Mouse (Mus musculus) adrenal gland, postnatal 10 days (tissue): Measurements from ENCODE around the gene Trpv5. TPM values are rescaled to one million over a fixed set of nuclear protein-coding genes. Genes with fewer than 3 reads are reported as not detected.

Source experiments
- DNase-seq: peaks from one replicate; pipeline ENCODE4 v3.0.0; 2021; ENCODE audit warnings: mixed read lengths
- total RNA-seq, 2 experiments: library from RNA; stranded (reverse); gene quantifications; 2 replicates each; pipeline ENCODE4 v1.2.3; 2021

Gene Trpv5
- total RNA-seq, 2 experiments from 2014 or later = not detected

GRCm38 (mm10) chr6:41640449-41640848, 40.1 kb downstream of the Trpv5 start:
- DNase-seq = no peak

- DNase-seq = no peak
These were observed 42.6 kb downstream of the Trpv5 start for GRCm38 (mm10) chr6:41637927-41638506.

GRCm38 (mm10) chr6:41637393-41637792, 43.2 kb downstream of the Trpv5 start:
- no peak for DNase-seq

DNA sequence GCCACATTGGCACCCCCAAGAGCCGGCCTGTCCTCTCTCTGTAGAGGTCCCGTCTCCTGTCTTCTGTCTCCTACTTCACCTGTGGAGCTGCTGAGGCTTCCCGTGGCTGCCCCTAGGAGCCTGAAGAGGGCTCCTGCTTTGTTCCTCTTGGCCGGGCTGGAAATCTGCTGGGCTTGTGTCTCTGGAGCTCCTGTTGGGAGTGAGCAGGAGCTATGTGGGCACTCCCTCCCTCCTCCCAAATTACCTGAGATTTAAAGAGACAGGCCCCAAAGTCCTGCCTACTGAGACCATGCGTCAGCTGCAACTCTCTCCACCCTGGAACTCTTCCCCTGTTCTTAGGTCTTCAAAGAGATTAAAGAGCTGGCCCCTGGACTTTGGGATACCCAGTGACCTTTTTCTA, 44.4 kb downstream of the Trpv5 start, which contains the start of gene Trpv6:
TSS of gene Trpv6 (minus strand) at position 228 of the 400 bp plus-strand sequence.
- DNase-seq = no peak

- no peak for DNase-seq
These were observed 45.4 kb downstream of the Trpv5 start for GRCm38 (mm10) chr6:41635211-41635610.

DNA sequence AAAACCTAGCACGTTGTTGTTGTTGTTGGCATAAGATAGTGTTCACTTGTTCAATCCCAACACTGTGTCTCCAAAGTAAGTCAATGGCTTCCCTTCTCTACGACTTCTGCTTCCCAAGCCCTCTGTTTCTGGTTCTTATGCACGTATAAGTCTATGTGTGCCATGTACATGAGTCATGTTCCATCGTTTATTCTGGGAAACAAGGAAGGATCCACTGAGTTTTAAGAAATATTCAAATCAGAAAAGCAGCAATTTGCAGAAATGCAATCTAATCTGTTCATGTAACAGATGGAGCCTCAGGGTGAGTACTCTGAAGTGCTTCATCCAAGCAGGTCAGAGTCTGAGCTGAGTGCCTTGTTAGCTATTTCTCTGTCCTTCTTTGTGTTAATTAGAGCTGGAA, 49.0 kb downstream of the Trpv5 start:
- no peak for DNase-seq

- no peak for DNase-seq
These were observed 49.8 kb downstream of the Trpv5 start for GRCm38 (mm10) chr6:41630791-41631190.

- no peak for DNase-seq
These were observed 52.4 kb downstream of the Trpv5 start for GRCm38 (mm10) chr6:41628180-41628579.

DNA sequence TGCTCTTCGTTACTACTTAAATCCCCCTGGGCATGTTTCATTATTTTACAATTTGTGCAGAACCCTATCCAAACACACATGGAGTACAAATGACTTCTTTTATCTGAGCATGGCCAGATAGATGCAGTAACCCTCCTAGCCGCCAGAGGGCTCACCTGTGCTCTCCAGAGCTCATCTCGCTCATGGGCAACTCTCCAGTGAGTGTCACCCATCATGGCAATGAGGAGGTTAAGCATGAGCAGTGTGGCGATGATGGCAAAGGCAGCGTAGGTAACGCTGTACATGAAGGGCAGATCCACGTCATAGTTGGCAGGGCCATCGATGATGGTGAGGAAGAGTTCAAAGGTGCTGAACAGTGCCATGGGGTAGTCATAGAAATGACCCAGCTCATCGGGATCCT, 57.9 kb downstream of the Trpv5 start:
- DNase-seq = no peak

GRCm38 (mm10) chr6:41621241-41621990, 59.2 kb downstream of the Trpv5 start:
- no peak for DNase-seq

GRCm38 (mm10) chr6:41620173-41620798, 60.3 kb downstream of the Trpv5 start:
- no peak for DNase-seq

- no peak for DNase-seq
These were observed 72.9 kb downstream of the Trpv5 start for GRCm38 (mm10) chr6:41607637-41608036.

GRCm38 (mm10) chr6:41606214-41606613, 74.4 kb downstream of the Trpv5 start:
- DNase-seq = peak; percentile 88

- DNase-seq = no peak
These were observed 74.8 kb downstream of the Trpv5 start for GRCm38 (mm10) chr6:41605794-41606104.

DNA sequence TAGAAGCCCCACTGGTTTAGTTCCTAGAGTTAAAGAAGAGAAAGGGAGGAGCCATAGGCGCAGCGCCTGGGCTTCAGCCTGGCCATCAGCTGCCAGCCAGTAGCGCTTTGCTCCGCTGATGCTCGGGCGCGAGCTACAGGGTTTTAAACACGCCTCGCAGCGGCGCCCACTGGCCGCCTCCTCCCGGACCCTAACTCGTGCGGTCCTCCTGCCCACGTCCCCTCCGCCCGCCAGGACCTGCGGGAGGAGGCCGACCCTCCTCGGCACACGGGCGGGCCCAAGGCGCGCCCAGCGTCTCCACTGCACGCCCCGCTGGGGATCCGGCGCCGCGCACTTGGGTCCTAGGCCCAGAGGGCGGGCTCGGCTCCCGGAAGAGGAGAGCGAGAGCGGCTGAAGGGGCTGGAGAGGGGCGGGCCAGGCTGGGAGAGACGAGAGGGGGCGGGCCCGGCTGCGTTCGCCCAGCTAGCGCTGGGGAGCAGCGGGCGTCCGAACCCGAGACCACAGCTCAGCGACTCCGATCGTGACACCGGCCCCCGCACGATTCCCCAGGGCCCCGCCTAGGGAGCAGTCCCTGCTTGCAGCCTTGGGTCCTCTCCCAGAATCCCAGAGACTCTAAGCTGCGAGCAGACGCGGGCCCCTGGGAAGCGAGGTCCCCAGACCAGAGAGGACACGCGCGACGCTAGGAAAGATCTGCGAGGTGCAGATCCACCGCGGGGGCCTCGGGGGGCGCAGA, 75.3 kb downstream of the Trpv5 start, which contains the start of gene Ephb6:
TSS of gene Ephb6 (plus strand) at position 422 of the 733 bp plus-strand sequence.
- peak; percentile 87 for DNase-seq

- peak; percentile 56 for DNase-seq
These were observed 76.0 kb downstream of the Trpv5 start for GRCm38 (mm10) chr6:41604401-41605050.

Other genes starting within 250 kb of the Trpv5 start
- not detected for gene Gm10334, start 234.6 kb downstream of the Trpv5 start, total RNA-seq
- not detected for gene Prss1, start 221.8 kb downstream of the Trpv5 start, total RNA-seq
- not detected for gene Prss2, start 159.0 kb downstream of the Trpv5 start, total RNA-seq
- gene Ephb6, start 75.3 kb downstream of the Trpv5 start, total RNA-seq = 10 to 100 TPM in 1 of 2 experiments, 1 to 10 TPM in 1; 8.8 to 17.4 TPM
- gene Trpv6, start 44.4 kb downstream of the Trpv5 start, total RNA-seq = not detected
- not detected for gene Llcfc1, start 3.7 kb upstream of the Trpv5 start, total RNA-seq
- gene Kel, start 23.6 kb upstream of the Trpv5 start, total RNA-seq = 1 to 10 TPM; 2.0 to 8.0 TPM
- gene Olfr459, start 94.4 kb upstream of the Trpv5 start, total RNA-seq = not detected
- not detected for gene Pip, start 166.8 kb upstream of the Trpv5 start, total RNA-seq
- not detected for gene Sval2, start 172.2 kb upstream of the Trpv5 start, total RNA-seq